Mouse (Mus musculus) embryo, embryonic 11 days (tissue): ENCODE data around the gene Dnajc17.

Experiments
- DNase-seq: peaks from one replicate; pipeline ENCODE4 v3.0.0-alpha.2; 2015

Dnajc17 gene

DNA sequence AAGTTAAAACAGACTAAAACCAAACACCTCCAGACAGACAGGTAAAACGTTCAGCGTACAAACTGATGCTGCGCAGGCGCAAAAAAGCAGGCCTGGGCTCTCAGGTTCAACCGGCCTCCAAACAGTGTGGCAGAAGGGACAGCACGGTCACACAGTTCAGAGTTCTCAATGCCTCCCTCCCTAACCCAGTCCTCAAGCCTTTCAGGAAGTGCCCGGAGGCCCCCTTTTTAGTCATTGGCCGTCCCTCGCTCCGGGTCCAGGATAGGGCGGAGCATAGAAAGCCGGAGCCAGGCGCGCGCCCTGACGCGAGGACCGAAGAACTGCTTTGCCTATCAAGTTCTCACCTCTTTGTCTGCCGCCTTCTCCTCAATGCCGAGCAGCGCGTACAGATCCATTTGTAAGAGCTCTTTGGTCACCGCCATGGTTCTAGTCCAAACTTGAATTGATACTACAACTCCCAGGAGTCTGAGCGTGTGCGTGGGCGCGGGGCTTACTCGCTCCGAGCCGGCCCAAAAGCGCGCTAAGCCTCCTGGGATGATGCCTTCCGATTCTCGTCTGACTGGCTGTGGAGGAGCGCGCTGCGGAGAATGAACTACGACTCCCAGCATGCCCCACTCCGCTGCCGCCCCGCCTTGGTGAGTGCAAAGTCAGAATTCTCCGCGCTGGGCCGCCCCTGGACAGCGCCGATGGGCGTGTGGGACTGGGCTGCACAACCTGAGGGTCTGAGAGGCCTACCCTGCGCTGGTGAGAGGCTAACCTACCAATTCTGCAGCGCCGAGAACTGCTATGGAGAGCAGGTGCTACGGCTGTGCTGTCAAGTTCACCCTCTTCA lies at the start of gene Dnajc17, which contains the start of gene Zfyve19:
TSS of gene Dnajc17 (minus strand) at position 452 of the 832 bp plus-strand sequence.
TSS of gene Zfyve19 (plus strand) at position 274 of the 832 bp plus-strand sequence.
- DNase-seq: peak; percentile 99

DNA sequence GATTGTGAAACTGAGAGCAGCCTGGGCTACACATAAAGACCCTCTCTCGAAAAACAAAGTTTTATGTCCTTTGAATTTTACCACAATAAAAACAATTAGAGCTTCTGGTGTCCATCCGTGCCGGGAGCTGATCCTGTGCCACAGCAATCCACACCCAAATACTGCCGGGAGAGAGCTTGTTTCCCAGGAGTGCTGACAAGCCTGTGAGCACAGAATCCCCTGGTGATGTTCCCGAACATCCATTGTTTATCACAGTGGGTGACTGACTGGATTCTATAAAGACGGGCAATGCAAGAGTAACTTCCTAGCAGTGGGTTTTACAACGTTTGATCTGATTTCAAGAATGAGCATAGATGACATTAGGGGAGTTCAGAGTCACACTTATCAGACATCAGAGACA lies 46.4 kb upstream of the Dnajc17 start:
- no peak for DNase-seq

DNA sequence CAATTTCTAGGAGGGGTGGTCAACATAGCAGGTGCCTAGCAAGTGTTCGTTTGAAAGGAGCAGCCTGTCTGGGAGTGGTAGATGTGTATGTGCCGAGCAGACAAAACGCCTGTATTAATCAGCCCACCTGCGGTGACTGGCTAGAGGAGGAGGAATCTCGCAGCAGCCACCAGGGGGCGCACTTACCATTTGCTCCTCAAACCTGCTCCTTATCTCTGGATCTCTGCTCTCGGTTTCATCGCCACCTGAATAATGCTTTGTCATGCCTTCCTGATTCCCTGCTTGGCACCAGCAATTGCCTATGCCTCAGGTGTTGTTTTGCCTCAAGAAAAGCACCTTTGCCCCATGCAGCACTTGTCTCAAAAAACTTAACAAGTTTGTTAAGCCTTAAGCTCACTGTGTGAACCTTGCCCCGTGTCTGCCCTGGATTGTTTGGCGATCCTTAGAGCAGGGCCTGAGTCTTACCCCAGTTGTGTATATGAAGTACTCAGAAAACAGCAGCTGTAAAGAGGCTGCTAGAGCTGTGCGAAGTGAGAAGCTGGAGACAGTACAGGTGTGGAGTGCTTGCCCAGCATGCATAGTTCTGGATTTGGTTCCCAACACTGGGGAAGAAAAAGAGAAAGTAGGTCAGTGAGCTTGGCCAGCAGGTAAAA lies 42.4 kb upstream of the Dnajc17 start:
- peak; percentile 89 for DNase-seq

DNA sequence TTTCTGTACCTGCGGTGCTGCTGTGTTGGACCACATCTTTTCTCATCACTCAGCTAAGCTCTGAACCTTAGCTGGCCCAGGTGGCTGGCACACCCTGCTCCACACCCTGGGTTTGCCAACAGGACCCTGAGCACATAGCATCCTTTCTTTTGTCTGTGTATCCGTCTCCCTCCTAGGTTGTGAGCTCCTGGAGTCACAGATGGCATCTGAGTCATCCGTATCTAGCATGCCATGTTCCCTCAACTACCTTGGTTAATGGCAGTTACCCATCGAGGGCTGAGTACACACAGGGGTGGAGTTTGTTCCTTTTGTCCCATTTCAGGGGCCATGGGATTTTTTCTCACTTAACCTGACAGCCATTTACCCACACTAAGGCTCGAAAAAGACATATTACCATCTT lies 41.8 kb upstream of the Dnajc17 start:
- DNase-seq: no peak

DNA sequence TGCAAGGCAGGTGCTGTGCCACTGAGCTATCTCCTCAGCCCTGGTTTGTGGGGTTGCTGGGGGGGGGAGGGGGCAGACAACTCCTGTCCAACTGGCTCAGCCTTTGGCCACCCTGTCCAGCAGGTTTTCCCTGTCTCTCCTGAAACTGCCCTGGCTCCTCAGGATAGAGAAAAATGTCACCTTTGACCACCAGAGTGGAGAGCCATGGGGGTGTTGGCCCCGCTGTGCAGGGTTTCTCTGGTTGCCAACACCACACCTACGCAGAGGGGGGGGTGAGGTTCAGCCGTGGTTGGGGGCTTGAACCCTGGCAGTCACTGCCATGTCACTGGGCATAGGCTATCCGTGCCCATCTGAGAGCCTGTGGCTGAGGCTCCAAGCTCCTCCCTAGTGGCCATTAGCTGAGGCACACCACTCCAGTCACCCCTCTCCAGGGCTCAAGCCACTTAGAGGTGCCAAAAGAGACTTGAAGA lies 41.0 kb upstream of the Dnajc17 start:
- DNase-seq: no peak

DNA sequence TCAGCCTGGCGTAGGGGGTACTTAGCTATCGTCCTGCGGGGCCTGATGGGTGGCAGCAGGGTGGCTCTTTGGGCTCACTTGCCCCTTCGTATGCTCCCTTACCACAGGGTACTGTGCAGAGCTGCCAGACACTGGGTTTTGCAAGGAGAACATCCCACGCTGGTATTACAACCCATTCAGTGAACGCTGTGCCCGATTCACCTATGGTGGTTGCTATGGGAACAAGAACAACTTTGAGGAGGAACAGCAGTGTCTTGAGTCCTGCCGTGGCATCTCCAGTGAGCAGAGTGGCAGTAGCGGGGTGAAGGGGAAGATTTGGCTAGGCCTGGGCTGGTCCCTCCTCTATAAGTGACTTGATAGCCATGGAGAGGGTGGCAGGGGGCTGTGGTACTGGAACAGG lies 39.3 kb upstream of the Dnajc17 start:
- DNase-seq: no peak

DNA sequence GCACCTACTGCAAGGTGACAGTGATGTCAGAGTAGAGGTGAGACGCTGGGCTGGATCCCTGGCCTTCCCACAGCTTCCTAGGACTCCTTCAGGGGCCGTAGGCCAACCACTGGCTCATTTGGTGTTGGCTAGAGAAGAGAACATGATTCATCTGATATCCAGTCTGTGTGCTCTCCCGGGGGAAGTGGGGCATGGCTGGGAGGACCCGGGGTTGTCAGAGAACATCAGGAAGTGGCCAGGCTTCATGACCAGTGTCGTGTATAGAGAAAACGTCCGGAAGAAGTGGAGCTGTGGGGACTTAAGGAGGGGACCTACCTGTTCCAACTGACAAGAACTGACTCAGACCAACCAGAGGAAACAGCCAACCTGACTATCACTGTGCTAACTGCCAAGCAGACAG lies 36.7 kb upstream of the Dnajc17 start:
- DNase-seq: no peak

DNA sequence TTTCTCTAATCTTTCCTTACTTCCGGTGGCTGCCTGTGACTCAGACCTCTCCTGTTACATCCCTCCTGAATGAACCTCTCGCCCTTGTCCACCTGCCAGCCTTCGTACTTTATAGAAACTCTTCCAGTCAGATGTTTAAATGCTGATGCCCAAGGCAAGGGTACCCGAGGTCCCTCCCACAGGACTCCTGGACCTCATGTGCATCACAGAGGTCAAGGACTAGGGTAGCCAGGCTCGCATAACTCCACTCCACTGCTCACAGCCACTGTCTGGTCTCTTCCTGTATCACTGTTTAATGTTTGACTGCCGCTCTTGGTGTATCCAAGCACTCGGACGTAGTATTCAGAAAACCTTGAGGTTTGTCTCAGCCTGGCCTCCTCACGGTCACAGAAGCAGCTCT lies 34.0 kb upstream of the Dnajc17 start:
- DNase-seq: no peak

DNA sequence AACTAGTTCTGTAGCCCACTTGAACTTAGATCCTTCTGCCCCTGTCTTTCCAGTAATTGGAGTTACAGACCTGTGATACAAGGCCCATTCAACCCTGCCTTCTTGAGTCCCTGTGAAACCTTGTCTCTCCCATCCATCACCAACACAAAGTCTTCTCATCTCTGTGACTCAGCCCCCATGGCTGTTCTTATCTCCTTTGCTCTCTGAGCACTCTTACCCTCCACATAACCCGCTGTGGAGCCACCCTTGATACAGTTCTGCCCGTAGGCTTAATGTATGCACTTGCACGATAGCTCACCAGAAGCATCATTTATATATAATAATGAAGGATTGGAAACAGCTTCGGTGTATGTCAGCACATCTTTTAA lies 32.2 kb upstream of the Dnajc17 start:
- no peak for DNase-seq

DNA sequence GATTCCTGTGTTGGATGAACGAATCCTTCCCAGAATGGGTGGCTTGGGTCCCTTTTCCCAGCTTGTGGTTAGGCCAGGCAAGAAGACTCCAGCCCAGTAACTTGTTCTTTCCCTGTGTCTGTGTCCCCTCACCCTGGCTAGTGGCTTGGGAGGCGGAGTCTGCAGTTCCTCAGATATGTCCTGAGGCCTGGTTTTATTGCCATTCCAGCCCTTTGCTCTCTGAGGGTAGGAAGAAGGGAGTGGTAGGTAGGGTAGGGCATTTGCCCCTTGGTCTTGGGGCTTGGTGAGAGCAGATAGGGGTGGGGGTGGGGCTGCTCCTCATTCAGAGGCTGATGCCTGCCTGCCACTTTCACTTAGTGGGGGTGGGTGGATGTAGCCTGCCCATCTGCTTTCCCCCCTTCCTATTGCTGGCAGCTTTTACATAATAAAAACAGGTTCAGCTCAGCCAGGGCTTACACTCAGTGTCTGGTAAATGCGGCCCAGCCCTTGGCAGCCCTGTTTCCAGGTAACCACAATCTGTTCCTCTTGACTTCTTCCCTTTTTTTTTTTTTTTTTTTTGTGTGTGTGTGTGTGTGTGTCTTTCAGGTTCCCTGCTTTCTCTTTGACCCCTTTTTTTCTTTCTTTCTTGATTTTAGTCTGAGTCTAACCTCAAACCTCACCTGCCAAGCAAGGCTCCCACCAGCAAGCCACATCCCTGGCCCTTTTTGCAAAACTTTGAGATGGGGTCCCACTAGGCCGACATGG lies 31.7 kb upstream of the Dnajc17 start:
- no peak for DNase-seq

DNA sequence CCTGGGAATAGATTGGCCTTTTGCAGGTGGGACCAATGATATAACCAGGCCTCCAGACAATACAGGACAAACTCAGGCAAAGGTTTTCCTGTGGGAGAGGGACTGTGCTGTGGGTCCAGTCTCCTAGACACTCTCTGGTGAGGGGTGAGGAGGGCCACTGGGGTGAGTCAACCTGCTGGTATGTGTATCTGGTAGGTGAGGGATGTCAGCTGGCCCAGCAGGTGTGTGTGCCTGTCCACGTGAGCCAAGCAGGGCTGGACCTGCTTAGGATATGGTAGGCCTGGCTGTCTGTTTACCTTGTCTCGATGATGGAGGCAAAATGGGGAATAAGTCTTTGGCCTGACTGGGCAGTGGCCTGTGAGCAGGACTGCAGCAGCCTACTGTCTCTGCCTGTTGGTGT lies 30.1 kb upstream of the Dnajc17 start:
- DNase-seq: no peak

DNA sequence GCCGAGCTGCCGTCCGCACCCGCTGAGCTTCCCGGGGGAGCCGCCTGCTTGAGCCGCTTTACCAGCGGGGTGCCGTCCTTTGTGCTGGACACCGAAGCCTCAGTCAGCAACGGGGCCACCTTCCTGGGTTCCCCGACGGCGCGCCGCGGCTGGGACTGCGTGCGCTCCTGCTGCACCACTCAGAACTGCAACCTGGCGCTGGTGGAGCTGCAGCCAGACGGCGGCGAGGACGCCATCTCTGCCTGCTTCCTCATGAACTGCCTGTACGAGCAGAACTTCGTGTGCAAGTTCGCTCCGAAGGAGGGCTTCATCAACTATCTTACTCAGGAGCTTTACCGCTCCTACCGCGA lies 29.3 kb upstream of the Dnajc17 start:
- peak; percentile 20 for DNase-seq

DNA sequence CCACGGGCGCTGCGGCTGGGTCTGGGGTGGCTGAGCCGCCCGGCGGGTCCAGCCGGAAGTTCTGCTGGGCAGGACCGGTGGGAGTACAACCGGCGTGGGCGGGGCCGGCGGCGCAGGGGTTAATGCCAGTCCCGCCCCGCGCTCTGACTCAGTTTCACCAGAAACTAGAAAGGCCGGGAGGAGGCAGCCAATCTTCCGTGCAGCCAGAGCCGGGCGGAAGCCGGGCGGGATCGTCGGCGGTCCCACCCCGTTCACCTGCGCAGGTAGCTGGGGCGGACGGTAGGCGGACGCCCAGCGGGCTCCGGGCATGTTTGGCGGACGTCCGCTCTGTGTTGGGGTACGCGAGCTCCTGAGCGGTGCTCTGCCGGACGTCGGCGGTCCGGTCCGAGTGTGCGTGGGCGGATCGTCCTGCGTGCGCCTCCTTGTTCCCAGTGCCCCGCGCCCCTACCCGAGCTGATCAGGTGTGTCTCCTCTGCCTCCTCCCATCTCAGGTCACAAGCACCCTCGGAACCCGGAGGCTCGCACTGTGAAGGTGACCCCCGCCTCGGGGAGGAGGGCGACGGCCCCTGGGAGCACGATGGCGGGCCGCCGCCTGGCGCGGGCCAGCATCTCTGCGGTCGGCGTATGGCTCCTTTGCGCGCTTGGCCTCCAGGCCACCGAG lies 28.7 kb upstream of the Dnajc17 start, which contains the start of gene Spint1:
TSS of gene Spint1 (plus strand) at position 153 of the 661 bp plus-strand sequence.
- peak; percentile 26 for DNase-seq

DNA sequence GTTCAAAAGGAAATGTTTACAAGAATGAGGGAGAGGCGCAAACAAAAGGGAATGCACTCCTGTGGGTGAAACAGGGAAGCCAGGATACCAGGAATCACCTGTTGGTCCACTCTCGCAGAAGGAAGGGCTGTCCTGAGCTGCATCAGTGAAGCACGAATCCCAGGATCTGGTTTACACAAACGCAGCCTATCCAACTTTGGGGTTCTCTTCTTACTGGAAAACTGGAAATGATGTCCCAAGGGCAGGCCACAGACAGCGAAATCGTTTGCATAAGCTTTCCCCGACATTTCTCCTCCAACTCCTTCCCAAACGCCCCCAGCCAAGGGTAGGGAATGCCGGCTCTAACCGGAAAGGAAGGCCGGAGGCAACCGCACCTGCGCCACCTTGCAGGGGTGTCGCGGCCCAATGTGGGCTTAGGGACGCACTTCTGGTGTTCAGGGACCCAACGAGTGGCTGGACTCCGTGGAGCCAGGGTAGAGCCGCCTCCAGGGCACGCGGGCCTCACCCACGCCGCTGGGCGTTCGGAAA lies 28.2 kb upstream of the Dnajc17 start:
- peak; percentile 11 for DNase-seq

DNA sequence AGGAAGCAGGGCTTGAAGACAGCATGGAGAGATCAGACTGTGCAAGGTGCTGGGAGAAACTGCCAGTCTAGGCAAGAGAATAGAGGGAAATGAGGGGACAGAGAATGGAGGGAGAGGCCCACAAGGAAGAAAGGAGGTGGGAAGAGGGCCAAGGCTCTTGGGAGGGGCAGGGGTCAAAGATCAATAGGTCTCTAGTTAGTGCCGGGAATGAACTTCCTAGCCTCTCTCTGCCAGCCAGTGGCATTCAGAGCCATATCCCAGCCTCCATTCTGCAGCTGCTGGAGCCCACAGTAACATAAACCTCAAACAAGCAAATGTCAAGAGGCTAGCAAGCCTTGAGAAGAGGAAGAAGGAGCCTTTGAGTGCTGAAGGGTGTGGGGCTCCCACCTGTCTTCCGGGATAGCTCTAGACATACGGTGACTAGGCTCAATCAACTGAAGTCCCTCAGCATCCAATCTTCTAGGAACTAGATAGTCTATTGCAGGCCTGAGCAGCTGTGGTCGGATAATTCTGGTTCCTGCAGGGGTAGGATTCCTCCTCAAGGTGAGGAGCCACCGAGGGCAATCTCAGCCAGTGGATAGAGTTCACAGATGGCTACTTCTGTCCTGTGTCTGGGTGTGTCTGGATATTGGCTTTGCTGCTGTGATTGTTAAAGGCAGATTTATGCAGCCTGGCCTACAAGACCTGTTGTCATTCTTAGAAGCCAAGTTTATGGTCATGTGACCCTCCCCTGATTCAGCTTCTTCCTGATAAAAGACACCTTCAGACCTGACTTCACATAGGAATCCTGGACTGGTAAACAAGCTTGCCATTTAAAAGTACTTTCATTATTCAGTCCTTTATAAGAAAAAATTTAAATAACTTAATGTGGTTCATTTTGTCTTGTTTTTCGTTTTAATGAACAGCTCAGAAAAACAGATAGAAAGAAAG lies 21.4 kb upstream of the Dnajc17 start, which contains the start of gene Ppp1r14d:
TSS of gene Ppp1r14d (minus strand) at position 132 of the 930 bp plus-strand sequence.
- DNase-seq: no peak

DNA sequence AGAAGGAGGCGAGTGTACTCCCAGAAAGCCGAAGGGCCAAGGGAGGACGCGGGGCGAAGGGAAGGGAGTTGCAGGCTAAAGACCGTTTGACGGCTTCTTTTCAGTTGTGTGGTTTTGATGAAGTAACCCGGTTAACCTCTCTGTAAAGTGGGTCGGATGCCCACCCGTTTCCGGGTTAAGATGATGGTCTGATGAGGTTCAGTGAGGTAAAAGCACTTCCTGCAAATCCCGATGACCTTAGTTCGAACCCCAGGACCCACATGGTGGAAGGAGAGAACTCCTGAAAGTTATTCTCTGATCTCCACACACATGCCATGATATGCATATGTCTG lies 547 bp upstream of the Dnajc17 start:
- no peak for DNase-seq

DNA sequence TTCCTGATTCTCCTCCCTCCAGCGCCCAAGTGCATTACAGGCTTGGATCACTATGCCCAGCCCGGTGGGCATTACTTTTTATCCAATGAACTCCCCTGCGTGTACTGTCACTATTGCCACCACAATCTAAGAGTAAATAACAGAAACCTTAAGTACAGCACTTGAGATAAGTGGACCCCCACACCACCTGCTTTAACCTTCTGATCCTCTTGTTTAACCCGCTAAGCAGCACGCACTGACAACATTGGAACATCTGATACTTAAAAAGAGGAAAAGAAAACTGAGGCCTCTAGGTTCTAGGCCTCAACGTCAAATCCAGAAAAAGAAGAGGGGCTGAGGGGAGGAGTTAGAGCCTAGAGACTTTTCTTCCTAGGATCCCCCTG lies 643 bp downstream of the Dnajc17 start:
- DNase-seq: peak; percentile 8

DNA sequence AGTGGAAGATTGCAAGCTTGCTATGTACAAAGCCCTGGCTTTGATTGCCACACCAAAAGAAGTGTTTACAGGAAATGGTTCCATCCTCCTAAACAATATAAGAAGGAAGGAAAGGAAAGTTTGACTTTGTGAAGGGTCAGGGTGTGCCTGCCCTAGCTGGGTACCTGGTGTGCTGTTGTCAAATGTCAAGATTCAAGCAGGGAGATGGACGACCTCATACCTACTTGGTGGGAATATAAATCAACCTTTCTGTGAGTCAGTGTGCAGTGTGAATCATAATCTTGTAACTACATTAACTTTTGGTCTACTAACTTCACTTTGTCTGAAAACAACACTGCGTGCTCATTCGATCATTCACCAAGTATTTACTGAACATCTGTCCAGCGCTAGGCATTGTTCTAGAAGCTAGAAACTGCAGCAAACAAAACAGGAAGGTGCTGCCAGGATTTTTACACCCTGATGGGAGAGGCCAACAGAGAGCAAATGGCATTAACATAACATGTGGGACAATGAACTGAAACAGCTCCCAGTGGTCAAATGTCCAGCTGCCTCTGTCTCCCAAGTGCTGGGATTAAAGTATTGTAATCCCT lies 4.6 kb downstream of the Dnajc17 start:
- DNase-seq: no peak

DNA sequence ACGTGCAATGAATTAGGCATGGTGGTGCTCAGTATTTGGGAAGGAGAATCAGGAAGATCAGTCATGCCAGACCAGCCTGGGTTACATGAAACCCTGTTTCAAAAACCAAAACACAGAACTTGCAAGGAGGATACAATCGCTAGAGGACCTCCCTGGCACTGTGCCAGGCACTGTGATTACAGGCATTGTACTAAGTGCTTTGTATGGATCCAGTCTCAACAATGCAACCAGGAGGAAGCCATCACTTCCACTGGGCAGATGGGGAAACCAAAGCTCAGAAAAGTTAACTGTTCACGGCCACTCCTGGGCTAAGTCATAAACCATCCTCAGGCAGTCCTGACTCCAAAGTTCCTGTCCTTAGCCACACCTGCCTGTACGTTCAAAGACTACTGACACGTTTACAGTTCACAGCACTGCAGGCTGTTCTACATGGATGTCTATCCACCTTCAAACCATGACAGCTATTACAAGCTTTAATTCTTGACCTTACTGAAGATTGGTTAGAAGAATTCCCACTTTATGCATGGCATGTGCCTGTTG lies 5.6 kb downstream of the Dnajc17 start:
- DNase-seq: peak; percentile 17

DNA sequence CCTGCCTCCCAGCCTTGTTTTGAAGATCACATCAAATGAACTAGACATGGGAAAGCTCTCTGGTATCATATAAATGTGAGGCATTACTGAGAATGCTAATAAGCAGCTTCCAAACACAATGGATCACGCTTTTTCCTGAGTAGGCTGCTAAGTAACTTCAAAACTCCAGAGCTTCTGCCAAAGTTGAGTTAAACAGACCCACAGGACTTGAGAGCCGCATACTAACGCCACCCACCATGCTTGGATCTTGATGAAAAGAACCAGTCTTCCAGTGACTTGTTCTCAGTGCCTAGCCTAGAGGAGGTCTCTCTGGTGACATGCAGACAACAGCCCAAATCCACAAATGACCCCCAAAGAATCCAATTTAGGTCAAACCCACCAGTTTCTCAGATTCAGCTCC lies 9.7 kb downstream of the Dnajc17 start:
- no peak for DNase-seq

DNA sequence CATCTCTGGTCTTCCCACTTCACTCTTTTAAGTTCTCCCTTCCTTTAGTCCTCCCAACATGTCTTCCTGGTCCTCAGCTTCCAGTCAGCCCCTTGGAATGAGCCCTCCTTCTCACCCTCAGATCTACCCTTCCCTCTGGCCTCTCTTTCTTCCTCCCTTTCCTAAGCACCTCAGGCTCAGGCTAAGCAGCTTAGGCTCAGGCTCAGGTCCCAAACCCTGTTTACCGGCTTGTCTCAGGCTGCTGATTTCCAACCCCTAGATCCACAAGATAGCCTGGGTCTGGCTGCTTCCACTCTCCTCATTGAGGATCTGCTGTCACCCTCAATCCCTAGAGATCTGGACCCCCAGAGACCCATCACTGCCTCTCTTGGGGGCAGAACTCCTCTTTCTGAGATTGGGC lies 10.5 kb downstream of the Dnajc17 start:
- no peak for DNase-seq
